Mouse (Mus musculus): ENCODE results near the gene Gm13691.
"Not testable (repeated sequence)": the region's sequence is repeated elsewhere in the genome, so short reads cannot be mapped to it uniquely, and the experiment has no call there.

The Gm13691 gene

GRCm38 (mm10) chr2:83990253-83990652 is at the start of gene Gm13691:
TSS of gene Gm13691 (plus strand) at chr2:83990553.
- in situ Hi-C loops (cut with MboI, MseI) = not testable (repeated sequence)

DNA sequence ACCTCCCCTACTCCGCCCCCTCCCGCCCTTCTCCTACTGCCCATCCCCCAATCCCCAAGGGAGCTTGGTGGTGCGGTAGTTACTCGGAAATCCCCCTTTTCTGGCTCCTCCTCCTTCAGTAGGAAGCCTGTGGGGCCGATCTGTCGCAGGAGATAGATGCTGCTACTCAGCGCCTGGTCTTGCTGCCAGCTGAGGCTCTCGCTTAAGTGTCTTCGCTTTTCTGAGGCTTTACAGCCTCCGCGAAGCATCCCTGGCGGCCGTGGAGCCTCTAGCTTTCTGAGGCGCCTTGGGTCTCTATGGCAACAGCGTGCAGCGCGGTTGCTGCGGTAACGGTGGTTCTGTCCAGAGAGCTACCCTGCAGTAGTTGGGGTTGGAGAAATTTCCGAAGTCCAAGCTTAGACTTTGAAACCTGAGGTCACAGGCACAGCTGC is 49.4 kb upstream of the Gm13691 start, which contains the start of gene Zswim2:
Zswim2 (minus strand) TSS at position 298 of the 431 bp plus-strand sequence.
- in situ Hi-C loops (cut with MboI, MseI) = loop anchor here (5.0 kb wide), 1 partner anchor 36 kb away; the partner anchor contains the start of gene Gm13694

DNA sequence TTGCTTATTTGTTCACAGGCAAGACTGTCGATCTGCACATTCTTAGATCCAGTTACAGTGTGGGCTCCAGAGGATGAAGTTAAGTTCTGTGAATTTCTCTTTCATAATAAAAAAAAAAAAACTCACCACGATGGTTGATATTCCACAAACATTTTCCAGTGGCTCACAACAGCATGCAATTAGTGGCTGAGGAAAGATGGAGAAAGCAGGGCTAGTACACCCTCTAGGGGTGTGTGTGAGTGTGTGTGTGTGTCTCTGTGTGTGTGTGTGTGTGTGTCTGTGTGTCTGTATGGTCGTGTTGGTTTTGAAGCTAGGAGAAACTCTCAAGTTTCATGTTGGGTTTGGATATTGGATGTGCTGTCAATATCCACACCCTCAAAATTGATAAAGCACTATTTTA is 49.0 kb upstream of the Gm13691 start:
- in situ Hi-C loops (cut with MboI, MseI) = loop anchor here (5.0 kb wide), 1 partner anchor 36 kb away; the partner anchor contains the start of gene Gm13694

DNA sequence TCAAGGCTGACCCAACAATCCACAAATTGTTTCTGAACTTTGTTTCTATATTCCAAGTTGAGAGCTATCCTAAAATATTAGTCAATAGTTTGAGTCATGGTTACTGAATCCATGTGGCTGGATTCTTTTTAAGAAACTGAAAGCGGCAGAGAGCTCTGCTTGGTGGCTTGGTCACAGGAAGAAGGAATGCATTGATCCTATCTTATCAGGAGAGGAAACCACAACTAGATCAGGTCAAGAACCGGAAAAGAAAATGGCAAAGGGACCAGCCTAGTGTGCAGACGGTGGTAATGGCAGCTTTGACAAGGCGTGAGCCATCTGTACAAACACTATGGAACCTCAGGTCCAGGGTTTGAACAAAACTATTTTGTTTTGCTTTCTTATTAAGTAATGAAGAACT is 48.6 kb upstream of the Gm13691 start:
- in situ Hi-C loops (cut with MboI, MseI) = loop anchor here (5.0 kb wide), 1 partner anchor 36 kb away; the partner anchor contains the start of gene Gm13694

DNA sequence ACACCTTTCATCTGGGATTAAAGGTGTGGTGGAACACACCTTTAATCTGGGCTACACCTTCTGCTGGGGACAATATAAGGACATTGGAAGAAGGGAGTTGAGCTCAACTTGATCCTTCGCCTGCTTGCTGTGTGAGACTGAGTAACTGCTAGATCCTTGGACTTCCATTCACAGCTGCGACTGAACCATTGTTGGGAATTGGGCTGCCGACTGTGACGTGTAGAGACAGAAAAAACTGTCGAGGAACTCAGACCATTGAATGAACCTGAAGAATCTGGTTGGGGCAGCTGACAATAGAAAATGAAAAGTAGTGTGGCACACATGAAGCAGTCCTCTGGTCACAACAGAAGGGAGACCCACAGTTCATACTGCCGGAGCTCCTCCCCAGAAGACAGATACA is 35.0 kb upstream of the Gm13691 start, which contains the start of gene Gm13698:
Gm13698 (plus strand) TSS at position 301 of the 400 bp plus-strand sequence.
- in situ Hi-C loops (cut with MboI, MseI) = loop anchor here (25.0 kb wide), 1 partner anchor 682 kb away; no protein-coding TSS in a partner anchor

DNA sequence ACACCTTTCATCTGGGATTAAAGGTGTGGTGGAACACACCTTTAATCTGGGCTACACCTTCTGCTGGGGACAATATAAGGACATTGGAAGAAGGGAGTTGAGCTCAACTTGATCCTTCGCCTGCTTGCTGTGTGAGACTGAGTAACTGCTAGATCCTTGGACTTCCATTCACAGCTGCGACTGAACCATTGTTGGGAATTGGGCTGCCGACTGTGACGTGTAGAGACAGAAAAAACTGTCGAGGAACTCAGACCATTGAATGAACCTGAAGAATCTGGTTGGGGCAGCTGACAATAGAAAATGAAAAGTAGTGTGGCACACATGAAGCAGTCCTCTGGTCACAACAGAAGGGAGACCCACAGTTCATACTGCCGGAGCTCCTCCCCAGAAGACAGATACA is 29.1 kb upstream of the Gm13691 start, which contains the start of gene Gm13693:
Gm13693 (plus strand) TSS at position 301 of the 400 bp plus-strand sequence.
- in situ Hi-C loops (cut with MboI, MseI) = loop anchor here (25.0 kb wide), 1 partner anchor 676 kb away; no protein-coding TSS in a partner anchor

DNA sequence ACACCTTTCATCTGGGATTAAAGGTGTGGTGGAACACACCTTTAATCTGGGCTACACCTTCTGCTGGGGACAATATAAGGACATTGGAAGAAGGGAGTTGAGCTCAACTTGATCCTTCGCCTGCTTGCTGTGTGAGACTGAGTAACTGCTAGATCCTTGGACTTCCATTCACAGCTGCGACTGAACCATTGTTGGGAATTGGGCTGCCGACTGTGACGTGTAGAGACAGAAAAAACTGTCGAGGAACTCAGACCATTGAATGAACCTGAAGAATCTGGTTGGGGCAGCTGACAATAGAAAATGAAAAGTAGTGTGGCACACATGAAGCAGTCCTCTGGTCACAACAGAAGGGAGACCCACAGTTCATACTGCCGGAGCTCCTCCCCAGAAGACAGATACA is 23.3 kb upstream of the Gm13691 start, which contains the start of gene Gm13695:
Gm13695 (plus strand) TSS at position 301 of the 400 bp plus-strand sequence.
- in situ Hi-C loops (cut with MboI, MseI) = loop anchor here (5.0 to 25.0 kb wide), 2 partner anchors 45 to 670 kb away; no protein-coding TSS in a partner anchor

DNA sequence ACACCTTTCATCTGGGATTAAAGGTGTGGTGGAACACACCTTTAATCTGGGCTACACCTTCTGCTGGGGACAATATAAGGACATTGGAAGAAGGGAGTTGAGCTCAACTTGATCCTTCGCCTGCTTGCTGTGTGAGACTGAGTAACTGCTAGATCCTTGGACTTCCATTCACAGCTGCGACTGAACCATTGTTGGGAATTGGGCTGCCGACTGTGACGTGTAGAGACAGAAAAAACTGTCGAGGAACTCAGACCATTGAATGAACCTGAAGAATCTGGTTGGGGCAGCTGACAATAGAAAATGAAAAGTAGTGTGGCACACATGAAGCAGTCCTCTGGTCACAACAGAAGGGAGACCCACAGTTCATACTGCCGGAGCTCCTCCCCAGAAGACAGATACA is 17.5 kb upstream of the Gm13691 start, which contains the start of gene Gm13696:
Gm13696 (plus strand) TSS at position 301 of the 400 bp plus-strand sequence.
- in situ Hi-C loops (cut with MboI, MseI) = loop anchor here (25.0 kb wide), 1 partner anchor 664 kb away; no protein-coding TSS in a partner anchor

DNA sequence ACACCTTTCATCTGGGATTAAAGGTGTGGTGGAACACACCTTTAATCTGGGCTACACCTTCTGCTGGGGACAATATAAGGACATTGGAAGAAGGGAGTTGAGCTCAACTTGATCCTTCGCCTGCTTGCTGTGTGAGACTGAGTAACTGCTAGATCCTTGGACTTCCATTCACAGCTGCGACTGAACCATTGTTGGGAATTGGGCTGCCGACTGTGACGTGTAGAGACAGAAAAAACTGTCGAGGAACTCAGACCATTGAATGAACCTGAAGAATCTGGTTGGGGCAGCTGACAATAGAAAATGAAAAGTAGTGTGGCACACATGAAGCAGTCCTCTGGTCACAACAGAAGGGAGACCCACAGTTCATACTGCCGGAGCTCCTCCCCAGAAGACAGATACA is 11.7 kb upstream of the Gm13691 start, which contains the start of gene Gm13694:
Gm13694 (plus strand) TSS at position 301 of the 400 bp plus-strand sequence.
- in situ Hi-C loops (cut with MboI, MseI) = loop anchor here (5.0 kb wide), 1 partner anchor 36 kb away; the partner anchor contains the start of gene Zswim2

GRCm38 (mm10) chr2:83984443-83984842 is 5.9 kb upstream of the Gm13691 start, which contains the start of gene Gm13697:
TSS of gene Gm13697 (plus strand) at chr2:83984743.
- in situ Hi-C loops (cut with MboI, MseI) = not testable (repeated sequence)

DNA sequence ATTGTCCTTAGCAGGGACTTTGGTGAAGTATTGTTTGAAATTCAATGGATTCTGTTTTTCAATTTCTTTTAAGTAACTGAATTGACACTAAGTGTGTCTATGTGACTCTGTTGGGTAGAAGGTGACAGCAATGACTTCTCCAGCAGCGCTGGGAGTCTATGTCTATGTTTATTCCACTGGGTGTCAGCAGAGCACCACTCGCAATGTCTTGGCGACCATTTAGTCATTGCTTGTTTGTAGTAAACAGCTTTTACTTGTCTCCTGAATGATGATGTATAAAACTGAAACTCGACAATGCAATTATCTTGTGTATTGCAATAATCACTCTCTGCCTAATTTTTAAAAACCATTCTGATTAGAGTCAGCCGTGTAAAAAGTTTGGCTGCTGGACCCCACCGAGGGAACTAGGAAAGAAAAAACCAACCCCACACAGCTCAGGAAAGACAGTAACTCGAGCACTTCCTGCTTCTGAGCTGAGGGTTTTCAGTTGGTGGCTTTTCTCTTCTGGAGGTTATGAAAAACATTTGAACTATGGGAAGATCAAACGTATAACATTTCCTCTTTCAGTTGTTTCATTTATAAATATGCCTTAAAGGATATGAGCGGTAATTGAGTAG is 3.4 kb downstream of the Gm13691 start:
- in situ Hi-C loops (cut with MboI, MseI) = not testable (repeated sequence)

GRCm38 (mm10) chr2:83994526-83994925 is 4.2 kb downstream of the Gm13691 start:
- in situ Hi-C loops (cut with MboI, MseI) = not testable (repeated sequence)

- in situ Hi-C loops (cut with MboI, MseI) = no loop called here
These were observed 18.6 kb downstream of the Gm13691 start for GRCm38 (mm10) chr2:84008913-84009312.

DNA sequence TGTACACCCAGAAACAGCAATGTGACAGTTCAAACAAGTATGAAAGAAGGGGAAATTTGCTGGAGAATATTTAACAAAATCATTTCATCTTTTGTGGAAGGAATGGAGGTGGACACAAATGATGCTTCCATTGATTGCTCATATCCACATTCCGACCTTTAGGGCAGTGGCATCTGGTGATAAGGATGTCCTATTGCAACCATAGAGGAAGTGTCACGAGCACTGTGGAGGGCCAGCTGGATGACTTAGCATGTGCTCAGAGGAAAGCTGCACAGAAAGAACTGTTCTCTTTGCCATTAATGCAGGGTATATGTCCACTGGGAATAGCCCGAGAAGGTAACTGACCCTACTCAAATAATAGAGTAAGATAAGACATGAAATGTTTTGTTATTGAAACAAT is 19.5 kb downstream of the Gm13691 start:
- in situ Hi-C loops (cut with MboI, MseI) = loop anchor here (5.0 kb wide), 1 partner anchor 43 kb away; the partner anchor contains the start of gene Gm13695

- in situ Hi-C loops (cut with MboI, MseI) = loop anchor here (5.0 kb wide), 1 partner anchor 47 kb away; the partner anchor contains the start of gene Gm13695
These were observed 24.2 kb downstream of the Gm13691 start for GRCm38 (mm10) chr2:84014572-84014971.

- in situ Hi-C loops (cut with MboI, MseI) = not testable (repeated sequence)
These were observed 25.9 kb downstream of the Gm13691 start for GRCm38 (mm10) chr2:84016291-84016690.

- in situ Hi-C loops (cut with MboI, MseI) = no loop called here
These were observed 28.0 kb downstream of the Gm13691 start for GRCm38 (mm10) chr2:84018330-84018729.

DNA sequence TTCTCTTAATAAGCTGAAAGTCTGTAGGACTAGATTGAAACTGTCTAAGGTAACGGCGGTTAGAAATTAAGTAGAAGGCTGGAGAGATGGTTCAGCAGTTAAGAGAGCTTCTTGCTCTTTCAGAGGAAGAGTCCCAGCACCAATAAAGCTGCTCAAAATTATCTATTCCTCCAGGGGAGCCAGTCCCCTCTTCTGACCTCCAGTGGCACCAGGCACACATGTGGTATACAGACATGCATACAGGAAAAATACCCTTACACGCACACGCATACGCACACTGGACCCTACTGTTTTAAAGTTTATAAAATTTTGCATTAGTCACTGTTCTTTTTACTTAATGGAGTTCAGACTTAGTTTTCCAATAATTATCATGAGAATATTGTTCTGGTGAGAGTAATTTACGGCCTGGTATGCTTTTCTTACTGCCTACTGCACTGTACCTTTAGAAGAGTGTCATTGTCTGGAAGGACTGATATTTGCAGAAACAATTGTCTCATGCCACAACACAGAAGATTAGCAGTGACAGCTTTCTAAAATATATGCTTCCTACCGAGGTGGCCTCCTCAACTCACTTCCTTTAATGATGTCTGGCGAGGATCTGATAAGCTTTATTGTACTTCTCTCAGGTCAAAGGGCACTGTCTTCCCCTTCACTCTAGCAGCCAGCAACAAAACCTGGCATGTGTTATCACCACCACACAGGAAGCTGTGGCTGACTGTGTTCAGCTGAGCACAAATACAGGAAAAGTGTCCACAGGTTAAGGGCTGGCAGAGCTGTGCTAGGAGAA is 29.4 kb downstream of the Gm13691 start:
- in situ Hi-C loops (cut with MboI, MseI) = no loop called here

GRCm38 (mm10) chr2:84021930-84022329 is 31.6 kb downstream of the Gm13691 start:
- in situ Hi-C loops (cut with MboI, MseI) = no loop called here

DNA sequence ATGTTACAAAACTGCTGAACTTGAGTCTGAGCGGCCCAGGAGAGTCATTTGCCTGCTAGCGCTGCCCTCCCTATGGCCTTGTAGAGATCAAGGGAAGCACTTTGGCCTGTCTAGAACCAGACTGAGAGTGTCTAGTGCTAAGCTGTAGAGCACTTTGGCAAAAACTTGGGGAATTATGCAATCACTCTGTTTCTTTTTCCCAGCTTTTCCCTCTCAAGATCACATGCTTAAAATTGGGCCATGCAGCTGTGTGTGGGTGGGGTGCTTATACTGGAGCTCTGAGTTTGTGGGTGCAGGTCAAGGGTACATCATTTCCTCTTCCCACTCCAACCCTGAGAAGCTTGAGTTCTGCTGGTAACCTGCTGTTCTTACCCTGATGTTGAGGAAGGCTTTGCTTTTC is 32.6 kb downstream of the Gm13691 start:
- in situ Hi-C loops (cut with MboI, MseI) = no loop called here

DNA sequence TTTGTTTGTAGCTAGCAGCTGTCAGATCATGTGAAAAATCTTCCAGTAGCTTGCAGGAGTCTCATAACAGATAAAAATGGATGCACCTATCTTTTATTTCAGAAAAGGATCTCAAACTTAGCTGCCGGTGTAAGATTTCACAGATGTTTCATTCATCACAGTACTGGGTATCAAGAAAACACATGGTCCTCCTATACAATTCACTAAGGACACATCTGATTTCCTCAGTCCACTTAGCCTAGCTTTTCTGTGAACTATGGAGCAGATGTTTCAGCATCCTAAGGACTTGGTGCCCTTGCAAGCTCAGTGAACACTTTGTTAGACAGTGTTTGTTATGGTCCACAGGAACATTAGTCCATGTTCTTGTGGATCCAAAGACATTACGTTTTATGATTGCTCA is 33.0 kb downstream of the Gm13691 start:
- in situ Hi-C loops (cut with MboI, MseI) = no loop called here
